Mouse (Mus musculus): ENCODE measurements around the gene Pdzrn3. TPM values are rescaled to one million over a fixed set of nuclear protein-coding genes. Genes with fewer than 3 reads are reported as not detected.

The Pdzrn3 gene
- polyA plus RNA-seq, 1 experiment from 2014 or later, result 16.5 TPM

DNA sequence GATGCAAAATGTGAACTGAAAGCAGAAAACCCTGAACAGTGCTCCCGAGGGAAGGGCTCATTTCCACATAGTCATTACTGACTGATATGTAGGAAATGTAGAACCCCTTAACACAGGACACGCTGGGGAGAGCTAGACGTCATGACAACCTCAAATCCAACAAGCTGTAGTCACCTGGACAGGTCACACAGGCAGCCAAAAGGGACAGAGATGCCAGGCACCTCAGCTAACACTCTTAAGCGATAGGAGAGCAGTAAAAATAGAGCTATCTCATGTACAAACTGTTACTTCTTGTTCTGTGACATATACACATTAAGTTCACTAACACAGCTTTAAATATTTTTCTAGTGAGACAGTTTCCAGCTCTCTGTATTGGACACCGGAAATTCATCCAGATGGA is 15.0 kb downstream of the Pdzrn3 start:
- Histone ChIP-seq H3K27ac (ENCODE audit: low read depth, low read length) (no peak overlapping the region), H3K27me3 (replicated peaks; ENCODE audit: control insufficient read depth, insufficient read depth, low read length) (no peaks in the 10 kb centered on the region), H3K9ac (ENCODE audit: low read length) (no peak overlapping the region), H3K36me3 (ENCODE audit: control insufficient read depth, insufficient read depth, low read length) (no peaks in the 10 kb centered on the region), H3K4me1 (ENCODE audit: control insufficient read depth, insufficient read depth, low read length) (peaks cover 8% of the 10 kb centered on the region; the same call in 1 of the 2 replicates), H3K9me3 (replicated peaks; ENCODE audit: control insufficient read depth, low read length) (no peaks in the 10 kb centered on the region), H3K4me3 (ENCODE audit: low read depth, low read length) (no peak overlapping the region), H3K4me2 (ENCODE audit: low read length) (no peak overlapping the region)
- no peak for ATAC-seq
- 87% methylated on average over 5 of the region's 5 CpGs for WGBS
- DNase-seq (ENCODE audit: low spot score), result no peak

DNA sequence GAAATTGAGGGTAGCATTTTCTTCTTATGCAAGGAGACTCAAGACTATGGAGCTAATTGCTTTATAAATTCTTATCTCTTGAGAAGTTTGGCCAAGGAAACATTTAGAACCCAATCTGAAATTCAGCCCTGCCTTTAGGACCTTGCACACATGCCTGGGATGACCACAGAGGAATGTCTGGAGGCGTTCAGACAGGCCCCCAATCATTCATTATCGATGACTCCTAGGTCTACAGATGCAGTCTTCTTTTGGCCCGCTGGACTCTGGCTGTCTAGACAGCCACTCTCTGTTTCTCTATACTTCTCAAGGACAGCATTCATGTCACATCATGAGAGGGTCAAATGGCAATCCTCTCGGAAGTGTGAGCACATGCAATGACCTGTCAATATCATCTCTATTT is 15.4 kb downstream of the Pdzrn3 start:
- peaks cover 7% of the 10 kb centered on the region; the same call in 1 of the 2 replicates for H3K4me1 ChIP-seq (ENCODE audit: control insufficient read depth, insufficient read depth, low read length)
- 81% methylated on average over 4 of the region's 4 CpGs for WGBS
- H3K9ac ChIP-seq (ENCODE audit: low read length), result no peak overlapping the region
- H3K4me2 ChIP-seq (ENCODE audit: low read length), result no peak overlapping the region
- no peaks in the 10 kb centered on the region for H3K27me3 ChIP-seq (replicated peaks; ENCODE audit: control insufficient read depth, insufficient read depth, low read length)
- no peaks in the 10 kb centered on the region for H3K36me3 ChIP-seq (ENCODE audit: control insufficient read depth, insufficient read depth, low read length)
- H3K27ac ChIP-seq (ENCODE audit: low read depth, low read length), result no peak overlapping the region
- DNase-seq (ENCODE audit: low spot score), result no peak
- H3K9me3 ChIP-seq (replicated peaks; ENCODE audit: control insufficient read depth, low read length), result no peaks in the 10 kb centered on the region
- ATAC-seq, result no peak
- no peak overlapping the region for H3K4me3 ChIP-seq (ENCODE audit: low read depth, low read length)

DNA sequence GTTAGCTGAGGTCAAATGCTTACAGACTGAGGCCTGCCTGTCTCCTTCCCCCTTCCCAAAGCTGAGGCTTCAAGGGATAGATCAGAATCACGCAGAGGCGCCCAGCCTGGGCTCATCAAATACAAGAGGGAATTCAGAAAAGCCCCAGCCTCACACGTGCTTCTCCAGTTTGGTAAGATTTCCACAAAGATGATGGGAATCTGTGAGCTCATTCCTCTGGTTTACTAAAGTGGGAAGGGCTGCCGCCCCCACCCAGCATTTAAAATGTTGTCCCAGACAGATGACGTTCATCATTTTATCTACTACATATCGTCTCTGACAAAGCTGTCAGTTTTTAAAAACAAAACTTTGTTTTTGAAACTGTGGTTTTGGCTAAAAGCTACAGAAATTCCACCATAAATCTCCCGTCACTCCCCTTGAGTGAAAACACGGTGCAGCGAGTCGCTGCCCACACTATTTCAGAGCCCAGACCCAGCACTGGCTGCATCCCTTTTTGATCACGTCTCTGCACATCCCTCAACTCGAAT is 17.4 kb downstream of the Pdzrn3 start:
- ATAC-seq (no peak), DNase-seq (ENCODE audit: low spot score) (no peak)
- no peaks in the 10 kb centered on the region for H3K4me1 ChIP-seq (ENCODE audit: control insufficient read depth, insufficient read depth, low read length)
- 75% methylated on average over 12 of the region's 12 CpGs for WGBS
- H3K27ac ChIP-seq (ENCODE audit: low read depth, low read length), result no peak overlapping the region
- H3K9ac ChIP-seq (ENCODE audit: low read length), result no peak overlapping the region
- no peak overlapping the region for H3K4me3 ChIP-seq (ENCODE audit: low read depth, low read length)
- H3K27me3 ChIP-seq (replicated peaks; ENCODE audit: control insufficient read depth, insufficient read depth, low read length), result no peaks in the 10 kb centered on the region
- H3K4me2 ChIP-seq (ENCODE audit: low read length), result no peak overlapping the region
- no peaks in the 10 kb centered on the region for H3K9me3 ChIP-seq (replicated peaks; ENCODE audit: control insufficient read depth, low read length)
- H3K36me3 ChIP-seq (ENCODE audit: control insufficient read depth, insufficient read depth, low read length), result no peaks in the 10 kb centered on the region

DNA sequence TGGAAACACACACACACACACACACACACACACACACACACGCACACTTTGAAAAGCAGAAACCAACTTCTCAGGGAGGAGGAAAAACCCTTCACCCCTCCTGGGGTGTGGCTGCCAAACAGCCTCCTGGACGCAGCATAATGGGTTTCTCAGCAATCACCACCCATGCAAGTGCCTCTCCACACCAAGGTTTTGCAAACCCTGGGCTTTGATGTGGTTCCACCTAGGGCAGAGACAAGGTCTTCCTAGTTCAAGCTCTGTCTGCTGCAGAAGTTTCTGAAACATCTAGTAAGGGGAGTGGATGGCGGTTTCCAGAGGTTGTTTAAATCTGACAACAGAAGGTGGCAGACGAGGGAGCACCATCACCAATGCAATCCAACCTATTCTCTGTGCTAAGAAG is 18.1 kb downstream of the Pdzrn3 start:
- H3K9me3 ChIP-seq (replicated peaks; ENCODE audit: control insufficient read depth, low read length), result no peaks in the 10 kb centered on the region
- WGBS, result 67% methylated on average over 4 of the region's 4 CpGs
- H3K27me3 ChIP-seq (replicated peaks; ENCODE audit: control insufficient read depth, insufficient read depth, low read length), result no peaks in the 10 kb centered on the region
- no peaks in the 10 kb centered on the region for H3K36me3 ChIP-seq (ENCODE audit: control insufficient read depth, insufficient read depth, low read length)
- ATAC-seq, result no peak
- peaks cover 3% of the 10 kb centered on the region; the same call in 1 of the 2 replicates for H3K4me1 ChIP-seq (ENCODE audit: control insufficient read depth, insufficient read depth, low read length)
- H3K9ac ChIP-seq (ENCODE audit: low read length), result no peak overlapping the region
- no peak overlapping the region for H3K4me2 ChIP-seq (ENCODE audit: low read length)
- no peak for DNase-seq (ENCODE audit: low spot score)
- H3K4me3 ChIP-seq (ENCODE audit: low read depth, low read length), result no peak overlapping the region
- no peak overlapping the region for H3K27ac ChIP-seq (ENCODE audit: low read depth, low read length)

DNA sequence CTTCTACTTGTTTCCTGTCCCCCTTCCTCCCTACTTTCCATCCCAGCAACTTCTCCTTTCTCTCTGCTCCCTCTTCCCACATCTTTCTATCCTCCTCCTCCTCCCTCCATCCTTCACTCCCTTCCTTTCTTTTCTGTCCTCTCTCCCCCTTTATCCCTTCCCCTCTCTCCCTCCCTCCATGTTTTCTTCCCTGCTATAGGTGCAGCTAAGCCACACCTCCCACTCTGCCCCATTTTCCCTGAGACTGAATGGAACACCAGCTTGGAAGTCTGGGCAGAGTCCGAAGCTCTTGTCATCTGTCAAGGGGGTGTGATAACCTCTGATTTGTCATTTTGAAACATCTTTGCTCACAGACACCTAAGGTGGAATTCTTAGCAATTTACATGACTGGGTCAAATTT is 22.8 kb downstream of the Pdzrn3 start:
- WGBS, result 22% methylated on average over 1 of the region's 1 CpGs
- no peak for DNase-seq (ENCODE audit: low spot score)
- Histone ChIP-seq H3K4me1 (ENCODE audit: control insufficient read depth, insufficient read depth, low read length) (peaks cover 20% of the 10 kb centered on the region), H3K27ac (ENCODE audit: low read depth, low read length) (no peak overlapping the region), H3K9me3 (replicated peaks; ENCODE audit: control insufficient read depth, low read length) (no peaks in the 10 kb centered on the region), H3K9ac (ENCODE audit: low read length) (no peak overlapping the region), H3K36me3 (ENCODE audit: control insufficient read depth, insufficient read depth, low read length) (no peaks in the 10 kb centered on the region), H3K4me2 (ENCODE audit: low read length) (no peak overlapping the region), H3K27me3 (replicated peaks; ENCODE audit: control insufficient read depth, insufficient read depth, low read length) (no peaks in the 10 kb centered on the region), H3K4me3 (ENCODE audit: low read depth, low read length) (no peak overlapping the region)
- ATAC-seq, result no peak

DNA sequence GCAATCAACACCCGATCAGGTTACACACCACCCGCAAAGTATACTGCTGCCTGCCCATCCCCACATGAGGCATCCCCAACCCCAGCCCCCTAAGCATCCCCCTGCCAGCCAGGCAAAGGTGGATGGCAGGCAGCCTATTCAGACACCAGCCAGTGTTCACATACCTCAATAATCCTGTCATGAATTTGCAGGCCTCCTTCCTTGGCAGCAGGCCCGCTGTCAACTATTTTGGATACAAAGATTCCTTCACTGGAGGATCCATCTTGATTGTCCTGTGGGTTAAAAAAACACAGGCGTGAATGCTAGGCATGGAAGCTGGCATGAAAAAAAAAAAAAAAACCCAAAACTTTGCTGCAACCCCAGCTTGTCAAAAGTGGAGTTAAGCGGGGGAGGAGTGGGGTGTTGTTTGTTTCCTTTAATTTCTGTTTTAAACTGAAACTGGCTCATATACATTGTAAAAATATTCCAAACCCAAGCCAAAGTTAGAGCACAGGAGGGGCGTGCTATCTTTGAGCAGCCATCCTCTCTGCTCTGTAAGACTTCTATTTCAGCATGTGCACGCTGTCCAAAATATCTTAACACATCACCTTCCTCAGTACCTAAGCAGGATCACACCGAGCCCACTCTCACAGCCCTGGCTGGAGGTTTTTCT is 23.3 kb downstream of the Pdzrn3 start:
- H3K9me3 ChIP-seq (replicated peaks; ENCODE audit: control insufficient read depth, low read length), result no peaks in the 10 kb centered on the region
- peaks cover 20% of the 10 kb centered on the region for H3K4me1 ChIP-seq (ENCODE audit: control insufficient read depth, insufficient read depth, low read length)
- no peak overlapping the region for H3K4me3 ChIP-seq (ENCODE audit: low read depth, low read length)
- H3K27me3 ChIP-seq (replicated peaks; ENCODE audit: control insufficient read depth, insufficient read depth, low read length), result no peaks in the 10 kb centered on the region
- peak; percentile 80 for ATAC-seq
- no peaks in the 10 kb centered on the region for H3K36me3 ChIP-seq (ENCODE audit: control insufficient read depth, insufficient read depth, low read length)
- WGBS, result 26% methylated on average over 8 of the region's 8 CpGs
- peak; percentile 79 for DNase-seq (ENCODE audit: low spot score)
- H3K27ac ChIP-seq (ENCODE audit: low read depth, low read length), result no peak overlapping the region
- 0 out of 2 replicates have a peak overlapping the region, but pooled peaks have one; percentile 5 for H3K4me2 ChIP-seq (ENCODE audit: low read length)
- H3K9ac ChIP-seq (ENCODE audit: low read length), result no peak overlapping the region

DNA sequence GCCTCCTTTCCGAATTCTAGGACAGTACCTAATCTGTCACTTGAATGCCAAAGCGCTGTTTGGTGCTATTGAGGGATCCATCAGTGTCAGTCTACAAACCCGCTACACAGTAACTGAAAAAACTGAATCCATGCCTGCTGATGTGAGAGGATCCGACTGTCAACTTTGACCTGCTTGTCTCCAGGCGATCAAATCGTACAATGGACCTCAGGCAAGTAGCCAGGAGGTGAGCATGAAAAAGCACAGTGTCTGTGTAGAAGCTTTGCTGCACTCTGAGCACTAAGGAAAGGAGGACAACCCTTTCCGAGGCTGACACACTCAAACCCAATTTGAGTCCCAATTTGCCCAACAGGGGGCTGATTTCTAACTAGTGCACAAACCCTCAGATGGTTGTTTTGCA is 24.0 kb downstream of the Pdzrn3 start:
- 31% methylated on average over 7 of the region's 7 CpGs for WGBS
- no peak overlapping the region for H3K27ac ChIP-seq (ENCODE audit: low read depth, low read length)
- H3K4me1 ChIP-seq (ENCODE audit: control insufficient read depth, insufficient read depth, low read length), result peaks cover 20% of the 10 kb centered on the region
- DNase-seq (ENCODE audit: low spot score) (peak; percentile 38), ATAC-seq (peak; percentile 25)
- no peaks in the 10 kb centered on the region for H3K9me3 ChIP-seq (replicated peaks; ENCODE audit: control insufficient read depth, low read length)
- no peaks in the 10 kb centered on the region for H3K27me3 ChIP-seq (replicated peaks; ENCODE audit: control insufficient read depth, insufficient read depth, low read length)
- H3K4me3 ChIP-seq (ENCODE audit: low read depth, low read length), result no peak overlapping the region
- no peaks in the 10 kb centered on the region for H3K36me3 ChIP-seq (ENCODE audit: control insufficient read depth, insufficient read depth, low read length)
- H3K4me2 ChIP-seq (ENCODE audit: low read length), result 0 out of 2 replicates have a peak overlapping the region, but pooled peaks have one; percentile 5
- H3K9ac ChIP-seq (ENCODE audit: low read length), result no peak overlapping the region

DNA sequence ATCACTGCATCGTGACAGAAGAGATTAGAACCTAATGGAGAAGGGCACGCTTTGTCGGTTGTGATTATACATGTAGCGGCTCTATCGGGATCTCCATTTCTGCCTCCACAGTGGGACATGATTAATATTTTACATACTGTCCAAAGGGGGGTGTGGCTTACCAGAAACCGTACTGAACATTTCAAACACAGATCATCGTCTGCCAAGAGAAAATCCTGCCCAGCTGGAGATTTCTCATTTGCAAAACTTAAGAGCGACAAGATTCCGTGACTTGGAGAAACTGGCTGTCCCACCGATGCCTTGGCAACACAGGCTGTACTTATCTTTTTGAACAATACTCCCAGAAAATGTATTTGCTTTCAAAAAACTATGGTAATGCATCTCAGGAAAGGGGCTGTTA is 25.1 kb downstream of the Pdzrn3 start:
- Histone ChIP-seq H3K27ac (ENCODE audit: low read depth, low read length) (no peak overlapping the region), H3K9me3 (replicated peaks; ENCODE audit: control insufficient read depth, low read length) (no peaks in the 10 kb centered on the region), H3K27me3 (replicated peaks; ENCODE audit: control insufficient read depth, insufficient read depth, low read length) (no peaks in the 10 kb centered on the region), H3K36me3 (ENCODE audit: control insufficient read depth, insufficient read depth, low read length) (no peaks in the 10 kb centered on the region), H3K4me1 (ENCODE audit: control insufficient read depth, insufficient read depth, low read length) (peaks cover 20% of the 10 kb centered on the region), H3K9ac (ENCODE audit: low read length) (no peak overlapping the region), H3K4me3 (ENCODE audit: low read depth, low read length) (no peak overlapping the region), H3K4me2 (ENCODE audit: low read length) (no peak overlapping the region)
- DNase-seq (ENCODE audit: low spot score), result no peak
- ATAC-seq, result no peak
- WGBS, result 77% methylated on average over 10 of the region's 10 CpGs

DNA sequence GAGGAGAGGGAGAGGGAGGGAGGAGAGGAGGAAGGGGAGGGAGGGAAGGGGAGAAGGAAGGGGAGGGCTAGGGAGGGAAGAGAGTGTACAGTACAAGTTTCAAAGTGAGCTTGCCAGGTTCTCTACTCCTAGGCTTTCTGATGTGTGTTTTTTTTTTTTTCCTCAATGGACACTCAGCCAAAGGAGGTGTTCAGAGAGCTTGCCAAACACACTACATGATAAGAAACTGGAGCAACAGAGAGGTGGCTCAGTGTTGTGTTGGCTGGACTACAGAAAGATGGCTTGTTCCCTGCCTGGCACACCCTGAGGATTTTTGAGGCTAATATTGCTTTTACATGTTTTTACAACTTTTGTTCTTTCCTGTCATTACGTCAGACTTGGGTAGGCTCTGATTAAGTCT is 26.6 kb downstream of the Pdzrn3 start:
- H3K36me3 ChIP-seq (ENCODE audit: control insufficient read depth, insufficient read depth, low read length), result no peaks in the 10 kb centered on the region

More for the DNA sequence above, 26.6 kb downstream of the Pdzrn3 start:
- Histone ChIP-seq H3K27ac (ENCODE audit: low read depth, low read length) (no peak overlapping the region), H3K4me1 (ENCODE audit: control insufficient read depth, insufficient read depth, low read length) (peaks cover 20% of the 10 kb centered on the region), H3K4me3 (ENCODE audit: low read depth, low read length) (no peak overlapping the region), H3K9ac (ENCODE audit: low read length) (no peak overlapping the region), H3K4me2 (ENCODE audit: low read length) (no peak overlapping the region), H3K9me3 (replicated peaks; ENCODE audit: control insufficient read depth, low read length) (no peaks in the 10 kb centered on the region), H3K27me3 (replicated peaks; ENCODE audit: control insufficient read depth, insufficient read depth, low read length) (no peaks in the 10 kb centered on the region)
- no peak for DNase-seq (ENCODE audit: low spot score)
- no peak for ATAC-seq
- 77% methylated on average over 1 of the region's 1 CpGs for WGBS
